Mouse (Mus musculus) bone marrow, adult 2 months (tissue): ENCODE measurements around the gene Spata2. TPM values are rescaled to one million over a fixed set of nuclear protein-coding genes. Genes with fewer than 3 reads are reported as not detected.

Experiments used
- H3K27ac ChIP-seq: fragments of 200-500 bp; 2 replicates; pipeline ENCODE4 v1.5.1; 2012; ENCODE audit warnings: low read depth, mild to moderate bottlenecking, control low read depth, inconsistent platforms, low read length; ENCODE audit not compliant: control insufficient read depth, poor library complexity, insufficient read depth
- H3K4me1 ChIP-seq: fragments of 200-500 bp; 2 replicates; pipeline ENCODE4 v1.6.1; 2011; ENCODE audit warnings: low read length; ENCODE audit not compliant: control insufficient read depth, insufficient read depth
- H3K4me3 ChIP-seq: fragments of 200-500 bp; replicated peaks from 2 replicates; pipeline ENCODE3; 2011; ENCODE audit warnings: mild to moderate bottlenecking, low read depth, low read length, control low read depth; ENCODE audit not compliant: control insufficient read depth
- CTCF ChIP-seq: fragments of 200-500 bp; IDR thresholded peaks from 2 replicates; pipeline ENCODE4 v1.5.1; 2011; ENCODE audit warnings: low read length, control low read depth; ENCODE audit not compliant: control insufficient read depth, insufficient read depth
- POLR2A ChIP-seq: fragments of 200-500 bp; IDR thresholded peaks from 2 replicates; pipeline ENCODE4 v1.6.1; 2011; ENCODE audit warnings: low read depth, mild to moderate bottlenecking, control low read depth, low read length, borderline replicate concordance; ENCODE audit not compliant: control insufficient read depth
- WGBS: fragments of 180-500 bp; shearing (Covaris S2); methylation state at CpG from one replicate; pipeline ENCODE4 v1.1.7; 2018; 5-methylcytosine and 5-hydroxymethylcytosine counted together
- polyA plus RNA-seq: library from polyadenylated mRNA; stranded (reverse); fragments of >200 nt; gene quantifications from 2 replicates; pipeline ENCODE4 v1.2.4, GENCODE M21; 2011; ENCODE audit warnings: low replicate concordance; ENCODE audit not compliant: missing spikeins, insufficient read depth, insufficient read length

The Spata2 gene
- polyA plus RNA-seq, 1 experiment = 9.1 TPM

GRCm38 (mm10) chr2:167483827-167484410 is 8.8 kb downstream of the Spata2 start:
- Histone ChIP-seq H3K4me1 (no peaks in the 10 kb centered on the region), H3K4me3 (no peak overlapping the region), H3K27ac (no peak overlapping the region)
- 92% methylated on average over 24 of the region's 24 CpGs for WGBS
- TF ChIP-seq CTCF = no peak
- TF ChIP-seq POLR2A = no peak

- 86% methylated on average over 27 of the region's 27 CpGs for WGBS
- H3K4me3 ChIP-seq = no peak overlapping the region
- no peaks in the 10 kb centered on the region for H3K4me1 ChIP-seq
- H3K27ac ChIP-seq = no peak overlapping the region; the same call in 1 of the 2 replicates
- TF ChIP-seq CTCF (no peak), POLR2A (no peak)
These were observed 9.4 kb downstream of the Spata2 start for GRCm38 (mm10) chr2:167483081-167483826.

GRCm38 (mm10) chr2:167482681-167483080 is 10.0 kb downstream of the Spata2 start:
- TF ChIP-seq POLR2A (no peak), CTCF (no peak)
- Histone ChIP-seq H3K4me1 (no peaks in the 10 kb centered on the region), H3K4me3 (no peak overlapping the region), H3K27ac (no peak overlapping the region)
- 91% methylated on average over 4 of the region's 4 CpGs for WGBS

GRCm38 (mm10) chr2:167479501-167479900 is 13.2 kb downstream of the Spata2 start:
- no peak for TF ChIP-seq POLR2A
- TF ChIP-seq CTCF = no peak
- 86% methylated on average over 1 of the region's 1 CpGs for WGBS
- Histone ChIP-seq H3K4me3 (no peak overlapping the region), H3K27ac (no peak overlapping the region), H3K4me1 (peaks cover 1% of the 10 kb centered on the region; the same call in 1 of the 2 replicates)

GRCm38 (mm10) chr2:167478128-167478527 is 14.6 kb downstream of the Spata2 start:
- Histone ChIP-seq H3K27ac (no peak overlapping the region), H3K4me1 (peaks cover 1% of the 10 kb centered on the region; the same call in 1 of the 2 replicates), H3K4me3 (no peak overlapping the region)
- WGBS = 58% methylated on average over 2 of the region's 2 CpGs
- TF ChIP-seq CTCF = no peak
- no peak for TF ChIP-seq POLR2A

GRCm38 (mm10) chr2:167476762-167477161 is 15.9 kb downstream of the Spata2 start:
- H3K27ac ChIP-seq = no peak overlapping the region
- WGBS = 43% methylated on average over 4 of the region's 4 CpGs

GRCm38 (mm10) chr2:167476200-167476688 is 16.4 kb downstream of the Spata2 start:
- no peak overlapping the region for H3K27ac ChIP-seq
- TF ChIP-seq CTCF (no peak), POLR2A (no peak)

More at GRCm38 (mm10) chr2:167476762-167477161, 15.9 kb downstream of the Spata2 start:
- Histone ChIP-seq H3K4me3 (no peak overlapping the region), H3K4me1 (peaks cover 1% of the 10 kb centered on the region; the same call in 1 of the 2 replicates)
- TF ChIP-seq POLR2A (no peak), CTCF (no peak)

GRCm38 (mm10) chr2:167475596-167475995 is 17.1 kb downstream of the Spata2 start:
- H3K27ac ChIP-seq = no peak overlapping the region
- WGBS = 81% methylated on average over 5 of the region's 5 CpGs
- TF ChIP-seq CTCF (no peak), POLR2A (no peak)
- H3K4me1 ChIP-seq = peaks cover 1% of the 10 kb centered on the region; the same call in 1 of the 2 replicates
- no peak overlapping the region for H3K4me3 ChIP-seq

More at GRCm38 (mm10) chr2:167476200-167476688, 16.4 kb downstream of the Spata2 start:
- WGBS = 30% methylated on average over 7 of the region's 7 CpGs
- Histone ChIP-seq H3K4me1 (peaks cover 1% of the 10 kb centered on the region; the same call in 1 of the 2 replicates), H3K4me3 (no peak overlapping the region)
